Comparison of ENCODE assay signal across 8 mouse cellular contexts in the genomic region with DNA sequence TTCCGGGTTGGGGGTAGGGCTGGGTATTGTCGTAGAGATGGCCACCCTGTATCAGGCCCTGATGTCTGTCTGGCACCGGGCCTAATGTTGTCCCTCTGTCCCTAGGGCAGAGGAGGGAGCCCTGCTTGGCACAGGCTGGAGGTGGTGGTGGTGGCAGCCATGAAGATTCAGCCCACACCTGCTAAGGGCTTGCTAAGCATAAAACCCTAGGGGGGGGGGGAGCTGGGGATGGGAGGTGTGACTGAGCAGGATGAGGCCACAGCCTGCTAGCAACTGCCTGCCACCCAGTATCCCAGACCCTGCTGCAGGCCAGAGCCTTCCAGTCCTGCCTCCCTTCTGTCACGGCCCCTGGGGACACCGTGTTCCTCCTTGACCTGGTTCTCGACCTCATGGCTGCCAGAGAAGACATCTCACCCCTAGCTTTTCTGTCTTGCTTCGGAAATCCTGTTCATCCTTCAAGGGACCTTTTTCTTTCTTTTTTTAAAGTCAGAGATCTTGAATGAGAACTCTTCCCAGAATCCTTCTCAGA. TPM values are rescaled to one million over a fixed set of nuclear protein-coding genes. Genes with fewer than 3 reads are reported as not detected.
DNase-seq lines count a peak whose midpoint lies in the region; ATAC-seq lines count a peak whose summit lies in the region.

No protein-coding gene starts in this region.

- peaks cover 6% of the 10 kb centered on the region for H3K27me3 ChIP-seq in liver, embryonic 11.5 days (replicated peaks; ENCODE audit: control insufficient read depth, insufficient read depth, low read length)
- no peaks in the 10 kb centered on the region for H3K27me3 ChIP-seq in embryonic facial prominence, embryonic 10.5 days (replicated peaks; ENCODE audit: low read depth, poor library complexity, severe bottlenecking)

- ATAC-seq in cerebellum, adult (ENCODE audit: insufficient number of reproducible peaks, low FRiP score, low TSS enrichment): no peak
- ATAC-seq in liver, embryonic 11.5 days (replicated peaks; ENCODE audit: low FRiP score): no peak

- no peaks in the 10 kb centered on the region for H3K9me3 ChIP-seq in liver, embryonic 11.5 days (ENCODE audit: control insufficient read depth, low read length)
- no peaks in the 10 kb centered on the region for H3K9me3 ChIP-seq in embryonic facial prominence, embryonic 10.5 days

- 30% methylated on average over 7 of the region's 7 CpGs for WGBS in liver, embryonic 11.5 days
- 31% methylated on average over 7 of the region's 7 CpGs for WGBS in embryonic facial prominence, embryonic 10.5 days

- no peak overlapping the region for H3K9ac ChIP-seq in liver, embryonic 11.5 days (ENCODE audit: low read depth, low read length)

- peaks cover 3% of the 10 kb centered on the region; the same call in 1 of the 2 replicates for H3K36me3 ChIP-seq in liver, embryonic 11.5 days (ENCODE audit: control insufficient read depth, insufficient read depth, low read length)
- peaks cover 52% of the 10 kb centered on the region for H3K36me3 ChIP-seq in embryonic facial prominence, embryonic 10.5 days (replicated peaks)

- H3K27ac ChIP-seq in liver, embryonic 11.5 days (ENCODE audit: low read depth, low read length): peak overlapping the region; percentile 73
- peak overlapping the region; percentile 82 for H3K27ac ChIP-seq in embryonic facial prominence, embryonic 10.5 days (replicated peaks)

- DNase-seq in cerebellum, adult 18-20 months: peak; percentile 28 to 35
- no peak for DNase-seq in liver, embryonic 11.5 days (ENCODE audit: low spot score)
- DNase-seq in liver: no peak
- DNase-seq in embryonic facial prominence, embryonic 10.5 days (ENCODE audit: low spot score): no peak
- peak; percentile 24 to 53 for DNase-seq in lung, postnatal 4 days
- DNase-seq in urinary bladder, postnatal 4 days (ENCODE audit: low spot score in 2 of 2): no peak
- no peak for DNase-seq in frontal cortex, adult 2 months (ENCODE audit: extremely low spot score in 1 of 2, low spot score in 1 of 2)

- peaks cover 49% of the 10 kb centered on the region for H3K4me1 ChIP-seq in liver, embryonic 11.5 days (replicated peaks; ENCODE audit: control insufficient read depth, insufficient read depth, low read length)
- H3K4me1 ChIP-seq in embryonic facial prominence, embryonic 10.5 days: peaks cover 72% of the 10 kb centered on the region

- no peak overlapping the region for H3K4me3 ChIP-seq in liver, embryonic 11.5 days (ENCODE audit: low read depth, low read length)
- peak overlapping the region; percentile 42; the same call in 1 of the 2 replicates for H3K4me3 ChIP-seq in embryonic facial prominence, embryonic 10.5 days

- H3K4me2 ChIP-seq in liver, embryonic 11.5 days: no peak overlapping the region

RNA-seq across cellular contexts. Expression of gene Gjd3, which starts 27.0 kb away (rescaled TPM):
- 0.21 and 0.22 TPM in 2 replicates for polyA plus RNA-seq in liver, embryonic 11.5 days (2014; fragmentation: Nextera tagmentation; extraction: Ambion mirVana)
- polyA plus RNA-seq in embryonic facial prominence, embryonic 10.5 days (2016; fragmentation: Nextera tagmentation; extraction: Ambion mirVana): 0.25 TPM in 1 of 2 replicates, not detected in the other
- polyA plus RNA-seq in frontal cortex, adult 2 months (2012; rRNA removed): 2.9 and 3.3 TPM in 2 replicates

RNA-seq across cellular contexts. Expression of gene Rara, which starts 28.2 kb away (rescaled TPM):
- 18.6 and 20.1 TPM in 2 replicates for polyA plus RNA-seq in liver, embryonic 11.5 days (2014; fragmentation: Nextera tagmentation; extraction: Ambion mirVana)
- polyA plus RNA-seq in embryonic facial prominence, embryonic 10.5 days (2016; fragmentation: Nextera tagmentation; extraction: Ambion mirVana): 34.0 and 35.6 TPM in 2 replicates
- polyA plus RNA-seq in frontal cortex, adult 2 months (2012; rRNA removed): 6.4 and 7.9 TPM in 2 replicates

RNA-seq across cellular contexts. Expression of gene Cdc6, which starts 48.2 kb away (rescaled TPM):
- 96.3 and 114 TPM in 2 replicates for polyA plus RNA-seq in liver, embryonic 11.5 days (2014; fragmentation: Nextera tagmentation; extraction: Ambion mirVana)
- 65.1 and 69.1 TPM in 2 replicates for polyA plus RNA-seq in embryonic facial prominence, embryonic 10.5 days (2016; fragmentation: Nextera tagmentation; extraction: Ambion mirVana)
- 0.62 and 0.67 TPM in 2 replicates for polyA plus RNA-seq in frontal cortex, adult 2 months (2012; rRNA removed)

Comparison
In these comparisons a context has a peak if more than half of its experiments do, and no peak if none do; other contexts are left out.
1. DNase-seq: peak in cerebellum, adult 18-20 months (2 of 2) and lung, postnatal 4 days (2 of 2); none in liver, embryonic 11.5 days (single experiment), liver (single experiment), embryonic facial prominence, embryonic 10.5 days (single experiment), urinary bladder, postnatal 4 days (0 of 2) and frontal cortex, adult 2 months (0 of 2).
2. RNA of gene Cdc6, which starts 48.2 kb away (polyA plus RNA-seq): 96.3 to 114 TPM in liver, embryonic 11.5 days and 65.1 to 69.1 TPM in embryonic facial prominence, embryonic 10.5 days; 0.62 to 0.67 TPM in frontal cortex, adult 2 months; every median in the first group is over 10 times any median in the second.